In the genomic region with DNA sequence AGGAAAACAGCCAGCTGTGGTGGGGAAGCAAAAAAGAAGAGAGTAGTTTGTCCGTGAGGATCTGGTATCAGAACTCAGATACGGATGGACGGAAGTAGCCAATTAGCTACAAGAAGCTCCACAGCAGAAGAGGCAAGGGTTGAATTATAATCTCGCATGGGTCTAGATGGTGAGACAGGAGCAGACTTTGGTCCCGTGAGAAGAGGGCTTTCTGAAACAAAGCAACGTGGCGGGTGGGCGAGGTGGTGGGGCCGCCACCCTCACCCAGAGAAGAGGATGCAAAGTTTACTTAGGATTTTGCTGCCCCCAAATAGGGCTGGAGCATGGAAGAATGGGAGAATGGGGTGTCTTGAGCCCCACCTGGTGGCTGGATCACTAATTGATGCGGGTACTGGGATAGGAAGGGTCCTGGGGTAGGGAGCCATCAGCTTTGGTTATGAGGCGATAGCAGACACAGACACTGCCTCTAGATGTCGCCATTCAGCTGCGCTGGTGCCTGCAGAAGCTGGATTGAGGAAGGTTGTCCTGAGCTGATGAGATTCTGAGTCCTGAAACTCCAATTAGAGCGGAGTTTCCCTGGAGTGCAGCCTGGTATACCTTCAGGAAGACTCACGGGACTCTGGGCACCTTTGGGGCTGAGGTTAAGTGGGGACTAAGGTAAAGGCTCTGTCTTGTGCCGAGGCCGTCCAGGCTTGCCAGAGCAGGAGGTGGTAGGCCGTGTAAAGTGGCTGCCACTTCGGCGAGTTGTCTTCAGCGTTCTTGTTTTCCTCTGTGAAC, we compare ENCODE assay signal across 8 mouse cellular contexts. TPM values are rescaled to one million over a fixed set of nuclear protein-coding genes. Genes with fewer than 3 reads are reported as not detected.
A peak's percentile ranks its signal among the peaks of the same experiment; 100 is the strongest.
DNase-seq lines count a peak whose midpoint lies in the region; ATAC-seq and TF ChIP-seq lines count a peak whose summit lies in the region.

No protein-coding gene starts in this region.

- no peak overlapping the region for H3K27ac ChIP-seq in hindbrain, embryonic 13.5 days

- DNase-seq in Patski (ENCODE audit: low read depth, low spot score) = peak; percentile 64
- DNase-seq in cerebellum, postnatal 10 days = peak; percentile 90 to 92
- DNase-seq in frontal cortex, postnatal 14 days (ENCODE audit: low spot score in 2 of 2) = peak; percentile 75 to 80
- DNase-seq in layer of hippocampus, postnatal 14 days (ENCODE audit: low spot score in 2 of 2) = peak; percentile 83 to 91
- DNase-seq in lung, postnatal 10 days = peak; percentile 94
- DNase-seq in ovary, postnatal 36 days (ENCODE audit: low spot score) = peak; percentile 85
- peak; percentile 84 for DNase-seq in thymus, postnatal 14 days

- H3K4me3 ChIP-seq in hindbrain, embryonic 13.5 days = peak overlapping the region; percentile 13

- peaks cover 11% of the 10 kb centered on the region; the same call in 1 of the 2 replicates for H3K4me1 ChIP-seq in hindbrain, embryonic 13.5 days (replicated peaks)

- TF ChIP-seq CTCF in Patski (IDR thresholded peaks at IDR 0.05) = peak; percentile 99

- POLR2A ChIA-PET in Patski (lab: Charles Lee) = no interaction called here

- 18% methylated on average over 21 of the region's 21 CpGs for WGBS in hindbrain, embryonic 13.5 days

- ATAC-seq in Patski = peak; percentile 94
- peak; percentile 93 for ATAC-seq in hindbrain, embryonic 13.5 days (ENCODE audit: low FRiP score)

- H3K27me3 ChIP-seq in Patski = no peaks in the 10 kb centered on the region
- peaks cover 19% of the 10 kb centered on the region for H3K27me3 ChIP-seq in hindbrain, embryonic 13.5 days

- CTCF ChIA-PET in Patski (lab: Charles Lee) = interaction anchor here (0.8 to 3.7 kb wide), 19 partner anchors 9 to 68 kb away, joined by 3 to 44 read pairs (median 7); a partner anchor contains a TSS

- no peaks in the 10 kb centered on the region for H3K36me3 ChIP-seq in hindbrain, embryonic 13.5 days

- in situ Hi-C loops in Patski (cut with MboI; ENCODE audit: low pct_unique_long_range_greater_than_20kb) = no loop called here

- H3K9me3 ChIP-seq in hindbrain, embryonic 13.5 days = no peaks in the 10 kb centered on the region

- no peak overlapping the region for H3K9ac ChIP-seq in hindbrain, embryonic 13.5 days

- H3K4me2 ChIP-seq in hindbrain, embryonic 13.5 days = peak overlapping the region; percentile 46

RNA-seq across cellular contexts. Expression of a gene that starts 11.4 kb away (rescaled TPM):
- 3.5 TPM for polyA plus RNA-seq in Patski (2021)
- 16.7 and 17.6 TPM in 2 replicates for polyA plus RNA-seq in hindbrain, embryonic 13.5 days (2015; fragmentation: Nextera tagmentation; extraction: Ambion mirVana)
- total RNA-seq in layer of hippocampus, postnatal 14 days (2021) = 1 to 10 TPM; 8.4 to 9.3 TPM

RNA-seq across cellular contexts. Expression of a gene that starts 21.5 kb away (rescaled TPM):
- polyA plus RNA-seq in Patski (2021) = 738 TPM
- not detected in 2 replicates for polyA plus RNA-seq in hindbrain, embryonic 13.5 days (2015; fragmentation: Nextera tagmentation; extraction: Ambion mirVana)
- not detected for total RNA-seq in layer of hippocampus, postnatal 14 days (2021)

RNA-seq across cellular contexts. Expression of a gene that starts 28.5 kb away (rescaled TPM):
- polyA plus RNA-seq in Patski (2021) = 56.1 TPM
- polyA plus RNA-seq in hindbrain, embryonic 13.5 days (2015; fragmentation: Nextera tagmentation; extraction: Ambion mirVana) = 3.1 and 4.0 TPM in 2 replicates
- total RNA-seq in layer of hippocampus, postnatal 14 days (2021) = 1 to 10 TPM; 2.1 to 3.3 TPM

RNA-seq across cellular contexts. Expression of a gene that starts 39.1 kb away (rescaled TPM):
- polyA plus RNA-seq in Patski (2021) = 117 TPM
- polyA plus RNA-seq in hindbrain, embryonic 13.5 days (2015; fragmentation: Nextera tagmentation; extraction: Ambion mirVana) = 131 and 134 TPM in 2 replicates
- total RNA-seq in layer of hippocampus, postnatal 14 days (2021) = 10 to 100 TPM; 26.1 to 28.2 TPM

Comparison
In these comparisons a context has a peak if more than half of its experiments do, and no peak if none do; other contexts are left out.
1. RNA of a gene that starts 21.5 kb away (polyA plus RNA-seq): 738 TPM in Patski (single experiment); not detected in hindbrain, embryonic 13.5 days; every median in the first group is over 100 times any median in the second.
2. RNA of a gene that starts 28.5 kb away (polyA plus RNA-seq): 56.1 TPM in Patski (single experiment); 3.1 to 4.0 TPM in hindbrain, embryonic 13.5 days; every median in the first group is over 10 times any median in the second.
3. Peak in every context shown above with its lines, with median percentiles within 50 percentile points of each other: DNase-seq.